In the genomic region with DNA sequence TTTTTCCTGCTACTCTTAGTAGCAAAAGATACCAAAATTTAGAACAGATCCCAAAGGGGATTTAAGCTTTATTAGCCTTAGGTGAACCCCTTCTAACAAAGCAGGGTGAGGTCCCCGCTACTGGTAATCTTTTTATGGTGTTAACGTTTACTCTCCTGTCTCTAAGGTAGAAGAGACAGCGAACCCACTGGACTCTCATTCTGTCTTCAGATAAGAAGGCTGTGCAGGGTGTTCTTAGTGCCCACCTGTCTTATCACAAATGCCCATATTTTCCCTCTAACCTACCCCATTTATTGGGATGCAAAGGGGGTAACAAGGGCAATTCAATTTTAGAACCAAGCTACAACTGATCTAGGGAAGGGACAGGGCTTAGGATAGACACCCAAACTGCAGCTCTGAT, we compare ENCODE assay signal across 15 mouse cellular contexts. TPM values are rescaled to one million over a fixed set of nuclear protein-coding genes. Genes with fewer than 3 reads are reported as not detected.
DNase-seq lines count a peak whose midpoint lies in the region; ATAC-seq and TF ChIP-seq lines count a peak whose summit lies in the region.
"Had no signal": no experiment of that assay in that cellular context is flagged by ENCODE, and none has a peak within 500 bp of the region (broad histone marks: within the 10 kb centered on the region; RNA-seq: fewer than 3 reads in every experiment).

No protein-coding gene starts in this region.

- intact Hi-C loops in heart, postnatal 10 days (cut with DNase I): no loop called here

- no peak for TF ChIP-seq CTCF in layer of hippocampus, adult 2 months (conservative IDR thresholded peaks at IDR 0.05)

- H3K4me2 ChIP-seq in liver, embryonic 15.5 days: peak overlapping the region; percentile 4; the same call in 1 of the 2 replicates
- H3K4me2 ChIP-seq in midbrain, embryonic 16.5 days (ENCODE audit: low read length): peak overlapping the region; percentile 26

- no peaks in the 10 kb centered on the region for H3K27me3 ChIP-seq in liver, embryonic 15.5 days
- H3K27me3 ChIP-seq in midbrain, embryonic 16.5 days (ENCODE audit: control insufficient read depth, insufficient read depth, low read depth, low read length): no peaks in the 10 kb centered on the region
- H3K27me3 ChIP-seq: megakaryocyte, embryonic 14.5 days had no signal

- peaks cover 23% of the 10 kb centered on the region for H3K4me1 ChIP-seq in liver, embryonic 15.5 days (replicated peaks)
- peaks cover 41% of the 10 kb centered on the region for H3K4me1 ChIP-seq in midbrain, embryonic 16.5 days (ENCODE audit: control insufficient read depth, insufficient read depth, low read length)

- 23% methylated on average over 3 of the region's 3 CpGs for WGBS in liver, embryonic 15.5 days (ENCODE audit: insufficient replicate concordance)
- WGBS in midbrain, embryonic 16.5 days: 75% methylated on average over 3 of the region's 3 CpGs

- no peak for DNase-seq in layer of hippocampus, adult 2 months (ENCODE audit: low spot score in 2 of 2)
- no peak for DNase-seq in layer of hippocampus, postnatal 10 days (ENCODE audit: low spot score in 2 of 2)
- DNase-seq in heart, postnatal 10 days: no peak
- no peak for DNase-seq in lung, postnatal 4 days
- DNase-seq: cerebellum, adult 18-20 months; cerebellum, postnatal 36 days; kidney, adult 11 months; lung, postnatal 10 days; right cerebral cortex, postnatal 4 days had no signal

- H3K27ac ChIP-seq in layer of hippocampus, adult 2 months: peak overlapping the region; percentile 1; the same call in 1 of the 2 replicates
- no peak overlapping the region for H3K27ac ChIP-seq in liver, embryonic 15.5 days (replicated peaks)
- no peak overlapping the region for H3K27ac ChIP-seq in midbrain, embryonic 16.5 days (ENCODE audit: low read length)
- H3K27ac ChIP-seq: embryonic facial prominence, embryonic 10.5 days had no signal

- ATAC-seq in erythroid progenitor cell, adult 5-6 weeks (replicated peaks; ENCODE audit: low FRiP score, poor library complexity, severe bottlenecking): peak; percentile 71
- peak; percentile 70; the same call in 1 of the 2 replicates for ATAC-seq in liver, embryonic 15.5 days (ENCODE audit: insufficient read depth)
- ATAC-seq in midbrain, embryonic 16.5 days: no peak
- ATAC-seq: forebrain, embryonic 14.5 days had no signal

- no peaks in the 10 kb centered on the region for H3K36me3 ChIP-seq in liver, embryonic 15.5 days (replicated peaks)
- H3K36me3 ChIP-seq in midbrain, embryonic 16.5 days (ENCODE audit: control insufficient read depth, insufficient read depth, low read length): no peaks in the 10 kb centered on the region
- H3K36me3 ChIP-seq: embryonic facial prominence, embryonic 10.5 days had no signal

- no peak overlapping the region for H3K9ac ChIP-seq in liver, embryonic 15.5 days
- H3K9ac ChIP-seq in midbrain, embryonic 16.5 days (ENCODE audit: low read depth, low read length): no peak overlapping the region

- H3K9me3 ChIP-seq in liver, embryonic 15.5 days (replicated peaks): no peaks in the 10 kb centered on the region
- H3K9me3 ChIP-seq in midbrain, embryonic 16.5 days (replicated peaks; ENCODE audit: control insufficient read depth, low read length, poor library complexity, severe bottlenecking): no peaks in the 10 kb centered on the region
- H3K9me3 ChIP-seq: embryonic facial prominence, embryonic 10.5 days; megakaryocyte, embryonic 14.5 days had no signal

- no peak overlapping the region for H3K4me3 ChIP-seq in layer of hippocampus, adult 2 months
- H3K4me3 ChIP-seq in liver, embryonic 15.5 days (replicated peaks): no peak overlapping the region
- no peak overlapping the region for H3K4me3 ChIP-seq in midbrain, embryonic 16.5 days (ENCODE audit: low read depth, low read length)
- H3K4me3 ChIP-seq: embryonic facial prominence, embryonic 10.5 days; megakaryocyte, embryonic 14.5 days had no signal

RNA-seq across cellular contexts. Expression of gene Megf9, which starts 6.2 kb away (rescaled TPM):
- 100 to 1,000 TPM; 126 to 132 TPM for total RNA-seq in layer of hippocampus, adult 2 months (2021)
- 100 to 1,000 TPM in 1 of 2 experiments, 10 to 100 TPM in 1; 96.6 to 105 TPM for total RNA-seq in layer of hippocampus, postnatal 10 days (2021)
- 13.7 and 22.6 TPM in 2 replicates for total RNA-seq in erythroid progenitor cell, adult 5-6 weeks (2015; ENCODE audit: low replicate concordance)
- 11.0 and 11.3 TPM in 2 replicates for total RNA-seq in erythroid progenitor cell, adult 5-6 weeks (2017; ENCODE audit: low replicate concordance)
- 4.4 and 4.7 TPM in 2 replicates for polyA plus RNA-seq in liver, embryonic 15.5 days (2015; fragmentation: Nextera tagmentation; extraction: Ambion mirVana)
- 26.1 and 29.1 TPM in 2 replicates for polyA plus RNA-seq in midbrain, embryonic 16.5 days (2015; fragmentation: Nextera tagmentation; extraction: Ambion mirVana)
- total RNA-seq in heart, postnatal 10 days (2021): 10 to 100 TPM; 14.8 to 18.3 TPM

Comparison
In these comparisons a context has a peak if more than half of its experiments do, and no peak if none do; other contexts are left out.
1. RNA of gene Megf9, which starts 6.2 kb away (total RNA-seq): 126 to 132 TPM in layer of hippocampus, adult 2 months and 96.6 to 105 TPM in layer of hippocampus, postnatal 10 days; 11.0 to 22.6 TPM in erythroid progenitor cell, adult 5-6 weeks and 14.8 to 18.3 TPM in heart, postnatal 10 days; every median in the first group is over 4 times any median in the second.